Mouse (Mus musculus) G1E (cell line): ENCODE measurements around the gene Gzf1. TPM values are rescaled to one million over a fixed set of nuclear protein-coding genes. Genes with fewer than 3 reads are reported as not detected.

Experiments
- ATAC-seq: 2 replicates; pipeline ENCODE4 v1.8.0; 2016; ENCODE audit warnings: mild to moderate bottlenecking; ENCODE audit not compliant: insufficient number of reproducible peaks, poor library complexity, low FRiP score, severe bottlenecking; ENCODE audit errors: extremely low read depth
- DNase-seq: peaks from one replicate; pipeline ENCODE4 v3.0.0; 2012; ENCODE audit warnings: low spot score
- H3K27me3 ChIP-seq: 2 replicates; pipeline ENCODE4 v1.6.1; 2012; ENCODE audit warnings: mild to moderate bottlenecking, low read length, inconsistent platforms; ENCODE audit not compliant: insufficient read depth
- H3K36me3 ChIP-seq: replicated peaks from 2 replicates; pipeline ENCODE3; 2012; ENCODE audit warnings: mild to moderate bottlenecking, inconsistent platforms
- H3K4me1 ChIP-seq: 2 replicates; pipeline ENCODE4 v1.6.1; 2012; ENCODE audit warnings: low read depth, low read length, inconsistent platforms, mixed read lengths; ENCODE audit not compliant: insufficient read depth
- H3K4me3 ChIP-seq: 2 replicates; pipeline ENCODE4 v1.5.1; 2012; ENCODE audit warnings: low read depth, mild to moderate bottlenecking, inconsistent platforms, low read length, moderate library complexity, mixed read lengths
- H3K9me3 ChIP-seq: replicated peaks from 2 replicates; pipeline ENCODE4 v1.6.1; 2012; ENCODE audit warnings: inconsistent platforms
- CTCF ChIP-seq: IDR thresholded peaks from 2 replicates; pipeline ENCODE4 v1.5.1; 2012; ENCODE audit warnings: low read depth, low read length, inconsistent platforms, mixed read lengths
- GATA1 ChIP-seq: IDR thresholded peaks from 2 replicates; pipeline ENCODE4 v1.6.1; 2012; ENCODE audit warnings: borderline replicate concordance, low read length, inconsistent platforms, mixed read lengths
- GATA2 ChIP-seq: IDR thresholded peaks from 2 replicates; pipeline ENCODE4 v1.6.1; 2012; ENCODE audit warnings: low read depth, low read length, inconsistent platforms, borderline replicate concordance
- POLR2AphosphoS5 ChIP-seq: IDR thresholded peaks from 2 replicates; pipeline ENCODE4 v1.6.1; 2012; ENCODE audit warnings: low read depth, low read length, inconsistent platforms; ENCODE audit not compliant: insufficient replicate concordance
- TAL1 ChIP-seq: conservative IDR thresholded peaks from 2 replicates; pipeline ENCODE4 v1.6.1; 2012; ENCODE audit warnings: low read depth, low read length, inconsistent platforms, mixed read lengths
- polyA plus RNA-seq: library from polyadenylated mRNA; stranded (reverse); fragments of >175 nt; gene quantifications from 2 replicates; pipeline ENCODE4 v1.2.3, GENCODE M21; 2012
- total RNA-seq, 2 experiments: library from RNA; stranded (forward) in 1 of 2; stranded (reverse) in 1 of 2; fragments of 200-1000 nt in 1 of 2; fragments of >200 nt in 1 of 2; fragmentation: Nextera tagmentation in 1 of 2; gene quantifications; 2 replicates each; pipeline ENCODE4 v1.2.3; 2014 to 2017

Gene Gzf1
- total and polyA plus RNA-seq, 3 experiments, result 12.0 to 28.4 (median 27.8) TPM

GRCm38 (mm10) chr2:148719271-148719995 lies 38.6 kb downstream of the Gzf1 start:
- TF ChIP-seq CTCF (no peak), GATA2 (no peak), GATA1 (no peak), TAL1 (no peak), POLR2AphosphoS5 (no peak)

GRCm38 (mm10) chr2:148731614-148732326 lies 50.9 kb downstream of the Gzf1 start:
- H3K4me3 ChIP-seq, result peak overlapping the region; percentile 20; the same call in 1 of the 2 replicates
- ATAC-seq, result no peak

More at GRCm38 (mm10) chr2:148719271-148719995, 38.6 kb downstream of the Gzf1 start:
- no peak for DNase-seq
- ATAC-seq, result no peak
- Histone ChIP-seq H3K27me3 (no peaks in the 10 kb centered on the region), H3K4me3 (no peak overlapping the region), H3K9me3 (no peaks in the 10 kb centered on the region), H3K36me3 (no peaks in the 10 kb centered on the region), H3K4me1 (no peaks in the 10 kb centered on the region)

GRCm38 (mm10) chr2:148732327-148733000 lies 51.6 kb downstream of the Gzf1 start, which contains the start of gene Napb:
Gene Napb (minus strand): TSS chr2:148732467.
- peaks cover 19% of the 10 kb centered on the region for H3K9me3 ChIP-seq
- no peak for DNase-seq
- H3K27me3 ChIP-seq, result no peaks in the 10 kb centered on the region
- no peak for TF ChIP-seq GATA1
- TF ChIP-seq POLR2AphosphoS5, result no peak
- no peak for TF ChIP-seq TAL1
- no peak for TF ChIP-seq GATA2
- no peak for TF ChIP-seq CTCF
- peak within 1 kb of the TSS; percentile 20; the same call in 1 of the 2 replicates for H3K4me3 ChIP-seq
- H3K36me3 ChIP-seq, result no peaks in the 10 kb centered on the region
- no peaks in the 10 kb centered on the region for H3K4me1 ChIP-seq
- no peak for ATAC-seq

More at GRCm38 (mm10) chr2:148731614-148732326, 50.9 kb downstream of the Gzf1 start:
- no peaks in the 10 kb centered on the region for H3K4me1 ChIP-seq
- no peak for TF ChIP-seq POLR2AphosphoS5
- no peak for TF ChIP-seq GATA1
- TF ChIP-seq GATA2, result no peak
- no peak for TF ChIP-seq CTCF
- no peak for TF ChIP-seq TAL1
- H3K27me3 ChIP-seq, result no peaks in the 10 kb centered on the region
- no peaks in the 10 kb centered on the region for H3K36me3 ChIP-seq
- H3K9me3 ChIP-seq, result peaks cover 19% of the 10 kb centered on the region
- DNase-seq, result no peak

Other genes with a start within 250 kb of the Gzf1 start
- gene Cd93, start 237.5 kb upstream of the Gzf1 start, total RNA-seq (2014; fragmentation: Nextera tagmentation), result not detected in 2 replicates
- gene Cd93, start 237.5 kb upstream of the Gzf1 start, total RNA-seq (2017), result 0.06 and 0.11 TPM in 2 replicates
- gene Cd93, start 237.5 kb upstream of the Gzf1 start, polyA plus RNA-seq, result 0.01 TPM in 1 of 2 replicates, not detected in the other
- 22.5 and 43.9 TPM in 2 replicates for gene Nxt1, start 8.4 kb upstream of the Gzf1 start, total RNA-seq (2014; fragmentation: Nextera tagmentation)
- 49.3 and 64.6 TPM in 2 replicates for gene Nxt1, start 8.4 kb upstream of the Gzf1 start, total RNA-seq (2017)
- gene Nxt1, start 8.4 kb upstream of the Gzf1 start, polyA plus RNA-seq, result 29.5 and 33.0 TPM in 2 replicates
- not detected in 2 replicates for gene Napb, start 51.4 kb downstream of the Gzf1 start, total RNA-seq (2014; fragmentation: Nextera tagmentation)
- gene Napb, start 51.4 kb downstream of the Gzf1 start, total RNA-seq (2017), result 0.16 TPM in 1 of 2 replicates, not detected in the other
- not detected in 2 replicates for gene Napb, start 51.4 kb downstream of the Gzf1 start, polyA plus RNA-seq
- gene Cstl1, start 69.3 kb downstream of the Gzf1 start, total RNA-seq (2014; fragmentation: Nextera tagmentation), result not detected in 2 replicates
- gene Cstl1, start 69.3 kb downstream of the Gzf1 start, total RNA-seq (2017), result not detected in 2 replicates
- not detected in 2 replicates for gene Cstl1, start 69.3 kb downstream of the Gzf1 start, polyA plus RNA-seq
- not detected in 2 replicates for gene Cst11, start 90.5 kb downstream of the Gzf1 start, total RNA-seq (2014; fragmentation: Nextera tagmentation)
- not detected in 2 replicates for gene Cst11, start 90.5 kb downstream of the Gzf1 start, total RNA-seq (2017)
- not detected in 2 replicates for gene Cst11, start 90.5 kb downstream of the Gzf1 start, polyA plus RNA-seq
- not detected in 2 replicates for gene 8030411F24Rik, start 101.0 kb downstream of the Gzf1 start, total RNA-seq (2014; fragmentation: Nextera tagmentation)
- gene 8030411F24Rik, start 101.0 kb downstream of the Gzf1 start, total RNA-seq (2017), result 0.23 TPM in 1 of 2 replicates, not detected in the other
- gene 8030411F24Rik, start 101.0 kb downstream of the Gzf1 start, polyA plus RNA-seq, result not detected in 2 replicates
- gene Cst12, start 108.3 kb downstream of the Gzf1 start, total RNA-seq (2014; fragmentation: Nextera tagmentation), result not detected in 2 replicates
- not detected in 2 replicates for gene Cst12, start 108.3 kb downstream of the Gzf1 start, total RNA-seq (2017)
- gene Cst12, start 108.3 kb downstream of the Gzf1 start, polyA plus RNA-seq, result not detected in 2 replicates
- gene Cst8, start 117.8 kb downstream of the Gzf1 start, total RNA-seq (2014; fragmentation: Nextera tagmentation), result not detected in 2 replicates
- gene Cst8, start 117.8 kb downstream of the Gzf1 start, total RNA-seq (2017), result not detected in 2 replicates
- gene Cst8, start 117.8 kb downstream of the Gzf1 start, polyA plus RNA-seq, result not detected in 2 replicates
- gene Cst13, start 139.1 kb downstream of the Gzf1 start, total RNA-seq (2014; fragmentation: Nextera tagmentation), result not detected in 2 replicates
- gene Cst13, start 139.1 kb downstream of the Gzf1 start, total RNA-seq (2017), result 0.27 TPM in 1 of 2 replicates, not detected in the other
- gene Cst13, start 139.1 kb downstream of the Gzf1 start, polyA plus RNA-seq, result not detected in 2 replicates
- gene Cst9, start 154.1 kb downstream of the Gzf1 start, total RNA-seq (2014; fragmentation: Nextera tagmentation), result not detected in 2 replicates
- gene Cst9, start 154.1 kb downstream of the Gzf1 start, total RNA-seq (2017), result not detected in 2 replicates
- gene Cst9, start 154.1 kb downstream of the Gzf1 start, polyA plus RNA-seq, result not detected in 2 replicates
- not detected in 2 replicates for gene 9230104L09Rik, start 184.0 kb downstream of the Gzf1 start, total RNA-seq (2014; fragmentation: Nextera tagmentation)
- gene 9230104L09Rik, start 184.0 kb downstream of the Gzf1 start, total RNA-seq (2017), result not detected in 2 replicates
- not detected in 2 replicates for gene 9230104L09Rik, start 184.0 kb downstream of the Gzf1 start, polyA plus RNA-seq
- 36.9 and 46.5 TPM in 2 replicates for gene Cst3, start 194.7 kb downstream of the Gzf1 start, total RNA-seq (2014; fragmentation: Nextera tagmentation)
- 71.8 and 77.7 TPM in 2 replicates for gene Cst3, start 194.7 kb downstream of the Gzf1 start, total RNA-seq (2017)
- 82.2 and 105 TPM in 2 replicates for gene Cst3, start 194.7 kb downstream of the Gzf1 start, polyA plus RNA-seq